Mouse (Mus musculus) adrenal gland, postnatal 25 days (tissue): ENCODE data around the gene Gm49383. TPM values are rescaled to one million over a fixed set of nuclear protein-coding genes. Genes with fewer than 3 reads are reported as not detected.
"Not testable (repeated sequence)": the region's sequence is repeated elsewhere in the genome, so short reads cannot be mapped to it uniquely, and the experiment has no call there.

Experiments
- DNase-seq: peaks from one replicate; pipeline ENCODE4 v3.0.0; 2021; ENCODE audit warnings: mixed read lengths
- microRNA-seq, 2 experiments: library from miRNA; unstranded; fragments of <30 nt; microRNA quantifications; one replicate each; pipeline ENCODE4 v1.2.0; 2021
- total RNA-seq: library from RNA; stranded (reverse); gene quantifications from 2 replicates; pipeline ENCODE4 v1.2.3, GENCODE M21; 2021

The Gm49383 gene
- total RNA-seq, 1 experiment from 2014 or later = 6.8 TPM

DNA sequence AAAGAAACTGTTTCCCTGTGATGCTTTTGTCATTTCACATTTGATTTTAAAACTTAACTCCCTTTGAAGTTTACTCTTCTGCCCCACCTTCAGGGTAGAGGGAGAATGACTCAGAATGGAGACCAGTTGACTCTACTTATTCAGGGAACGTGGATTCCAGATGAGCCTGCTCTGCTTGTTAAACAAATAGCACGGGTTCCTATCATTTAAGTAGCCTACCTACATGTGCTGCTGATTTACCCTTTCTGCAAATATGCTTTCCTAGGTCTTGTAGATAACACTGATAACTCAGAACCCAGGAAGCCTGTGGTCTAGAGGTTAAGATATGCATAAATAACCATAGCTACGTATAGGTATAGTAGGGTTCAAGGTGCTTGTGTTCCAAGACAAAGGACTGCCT, 32.0 kb downstream of the Gm49383 start:
- DNase-seq = no peak

DNA sequence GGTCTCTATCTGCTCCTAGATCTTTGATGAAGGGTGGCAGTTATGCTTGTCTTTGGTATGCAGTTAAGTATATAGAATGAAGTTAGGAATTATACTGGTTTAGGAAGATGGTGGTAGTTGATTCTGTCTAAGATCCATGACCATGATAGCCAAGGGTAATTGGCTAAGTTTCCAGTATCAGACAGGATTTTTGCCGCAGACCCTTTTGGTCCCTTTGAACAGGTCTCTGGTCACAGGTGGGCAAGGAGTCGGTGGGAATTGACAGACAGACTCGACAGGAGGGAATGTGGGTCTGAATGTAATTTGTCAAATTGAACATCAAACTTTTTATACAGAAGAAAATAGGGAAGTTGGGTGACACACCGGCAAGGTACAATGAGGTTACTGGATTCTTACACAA, 33.3 kb downstream of the Gm49383 start:
- not testable (repeated sequence) for DNase-seq

DNA sequence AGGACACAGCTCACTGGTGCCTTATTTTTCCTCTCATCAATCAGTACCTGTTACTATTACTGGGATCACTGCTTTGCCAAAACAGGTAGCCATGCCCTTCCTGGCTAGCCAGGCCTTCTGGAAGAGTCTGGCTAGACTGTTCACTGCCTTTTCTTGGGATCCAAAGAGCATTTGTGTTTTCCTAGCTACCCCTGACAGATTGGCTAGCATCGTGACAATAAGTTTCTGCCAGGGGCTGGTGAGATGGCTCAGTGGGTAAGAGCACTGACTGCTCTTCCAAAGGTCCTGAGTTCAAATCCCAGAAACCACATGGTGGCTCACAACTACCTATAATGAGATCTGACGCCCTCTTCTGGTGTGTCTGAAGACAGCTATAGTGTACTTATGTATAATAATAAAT, 36.2 kb downstream of the Gm49383 start:
- not testable (repeated sequence) for DNase-seq

DNA sequence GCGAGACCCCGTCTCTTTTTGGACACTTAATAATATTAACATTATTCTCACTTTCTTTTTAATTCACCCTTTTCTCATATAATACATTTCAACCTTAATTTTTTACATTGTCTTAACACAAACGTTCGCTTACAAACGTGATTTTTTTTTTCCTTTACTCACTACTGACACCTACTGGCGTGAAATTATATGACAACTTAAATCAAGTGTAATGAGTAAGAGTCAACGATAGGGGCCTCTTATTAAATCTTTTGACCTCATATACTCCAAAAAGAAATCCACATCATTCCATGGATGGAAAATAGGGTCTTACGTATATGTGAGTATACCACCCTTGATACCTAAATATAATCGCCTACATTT, 37.3 kb downstream of the Gm49383 start:
- DNase-seq = no peak

DNA sequence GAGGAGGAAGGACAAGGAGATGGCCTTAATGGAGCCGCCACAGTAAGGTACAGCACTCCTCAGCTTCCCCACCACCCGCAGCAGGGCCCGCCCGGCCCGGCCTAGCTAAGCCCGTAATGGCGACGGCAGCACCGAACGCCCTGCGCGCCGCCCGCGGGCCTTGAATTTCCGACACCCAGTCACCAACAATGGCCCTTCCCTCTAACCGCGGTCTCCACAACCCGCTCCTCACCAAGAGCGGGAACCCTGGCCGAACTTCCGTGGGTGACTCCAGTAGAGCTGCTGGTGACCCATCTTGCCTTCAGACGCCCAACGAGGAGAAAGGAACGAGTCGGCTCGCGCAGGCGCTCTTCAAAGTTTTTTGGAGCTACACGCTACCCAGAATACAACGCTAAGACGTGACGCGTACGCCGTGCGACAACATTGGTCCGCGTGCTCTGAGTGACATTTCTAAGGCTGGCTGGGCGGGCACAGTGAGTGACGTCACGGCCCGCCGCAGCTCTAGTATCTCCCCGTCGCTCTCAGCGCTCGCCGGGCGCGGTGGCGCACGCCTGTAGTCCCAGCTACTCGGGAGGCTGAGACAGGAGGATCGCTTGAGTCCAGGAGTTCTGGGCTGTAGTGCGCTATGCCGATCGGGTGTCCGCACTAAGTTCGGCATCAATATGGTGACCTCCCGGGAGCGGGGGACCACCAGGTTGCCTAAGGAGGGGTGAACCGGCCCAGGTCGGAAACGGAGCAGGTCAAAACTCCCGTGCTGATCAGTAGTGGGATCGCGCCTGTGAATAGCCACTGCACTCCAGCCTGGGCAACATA, 37.9 kb downstream of the Gm49383 start, which contains the start of gene Rps29:
Rps29 (minus strand) TSS at position 422 of the 813 bp plus-strand sequence.
- peak; percentile 95 for DNase-seq

DNA sequence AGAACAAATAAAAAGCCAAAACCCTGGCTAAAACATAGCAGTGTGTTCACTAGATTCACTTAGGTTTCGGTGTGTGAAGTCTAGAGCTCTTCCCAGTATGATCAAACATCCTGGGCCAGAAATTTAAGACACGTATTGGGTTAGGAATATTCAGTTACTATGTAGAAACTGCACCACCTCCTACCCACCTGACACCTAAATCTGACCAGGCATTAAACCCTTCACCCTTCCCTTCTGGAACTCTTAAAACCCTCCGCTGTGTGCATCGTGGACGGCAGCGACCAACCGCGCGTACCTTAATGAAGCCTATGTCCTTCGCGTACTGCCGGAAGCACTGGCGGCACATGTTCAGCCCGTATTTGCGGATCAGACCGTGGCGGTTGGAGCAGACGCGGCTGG, 38.5 kb downstream of the Gm49383 start:
- DNase-seq = no peak

DNA sequence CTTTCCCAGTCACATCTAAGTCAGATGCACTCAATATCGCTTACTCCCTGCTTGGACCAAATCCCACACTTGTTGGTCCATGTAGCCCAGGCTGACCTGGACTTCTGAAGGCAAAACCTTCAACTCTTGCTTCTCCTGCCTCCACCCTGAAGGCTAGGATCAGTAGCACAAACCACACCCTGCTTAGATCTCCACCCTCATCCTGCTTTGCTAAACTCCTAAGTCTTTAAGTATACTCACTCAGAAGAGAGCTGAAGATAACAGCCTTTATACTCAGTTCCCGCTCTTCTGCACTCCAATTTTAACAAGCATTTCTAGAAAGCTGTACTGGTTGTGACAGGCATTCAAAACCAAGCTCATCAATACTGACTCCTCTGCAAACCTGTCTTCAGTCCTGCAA, 39.8 kb downstream of the Gm49383 start:
- no peak for DNase-seq

DNA sequence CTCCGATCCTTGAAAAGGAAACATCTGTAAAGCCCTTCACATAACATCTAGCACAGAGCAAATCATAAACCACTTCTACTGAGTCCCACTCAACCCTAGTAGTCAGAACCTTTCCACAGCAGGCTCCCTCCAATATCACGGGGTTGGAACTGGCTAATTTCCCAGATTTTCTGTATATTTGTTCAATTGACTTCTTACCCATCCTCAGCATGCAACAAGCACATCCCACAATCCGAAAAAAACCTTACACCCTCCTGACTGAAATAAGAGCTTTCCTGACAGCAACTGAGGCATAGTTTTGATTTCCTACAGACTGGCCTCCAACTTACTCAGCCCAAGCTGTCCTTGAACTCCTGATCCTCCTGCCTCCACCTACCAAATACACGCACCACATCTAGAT, 40.5 kb downstream of the Gm49383 start:
- DNase-seq = no peak

DNA sequence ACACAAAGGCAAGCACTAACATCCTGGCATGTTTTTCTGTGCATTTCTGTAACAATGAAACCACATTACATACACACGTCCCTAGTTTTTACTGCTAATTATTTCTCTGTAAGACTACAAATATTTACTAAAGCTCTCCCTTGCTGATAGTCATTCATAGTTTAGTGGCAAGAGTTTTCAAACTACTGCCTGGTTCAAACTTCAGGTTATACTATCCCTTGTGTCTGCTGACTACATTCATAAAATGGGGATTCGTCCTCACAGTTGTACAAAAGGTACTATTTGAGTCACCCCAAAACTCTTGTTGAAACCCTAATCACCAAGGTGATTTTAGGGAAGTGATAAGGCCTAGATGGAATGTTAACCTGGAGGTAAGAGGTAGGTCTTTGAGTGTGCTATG, 41.0 kb downstream of the Gm49383 start:
- no peak for DNase-seq

DNA sequence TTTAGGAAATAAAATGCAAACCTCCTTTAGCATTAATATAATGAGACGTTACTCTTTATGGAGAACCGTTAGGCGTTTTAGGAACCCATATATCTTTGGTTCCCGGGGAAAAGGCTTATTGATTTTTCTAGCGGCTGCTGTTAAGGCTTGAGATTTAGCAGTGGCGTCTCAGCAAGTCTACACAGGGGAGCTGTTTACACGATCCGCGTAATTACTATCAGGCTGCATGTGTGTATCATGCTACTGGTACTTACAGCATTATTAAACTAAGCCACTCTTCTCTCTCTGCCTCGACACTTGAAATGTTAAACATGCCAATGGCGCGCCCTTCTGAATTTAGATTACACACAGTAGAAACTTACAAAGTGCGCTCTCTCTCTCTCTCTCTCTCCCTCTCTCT, 46.9 kb downstream of the Gm49383 start:
- no peak for DNase-seq

DNA sequence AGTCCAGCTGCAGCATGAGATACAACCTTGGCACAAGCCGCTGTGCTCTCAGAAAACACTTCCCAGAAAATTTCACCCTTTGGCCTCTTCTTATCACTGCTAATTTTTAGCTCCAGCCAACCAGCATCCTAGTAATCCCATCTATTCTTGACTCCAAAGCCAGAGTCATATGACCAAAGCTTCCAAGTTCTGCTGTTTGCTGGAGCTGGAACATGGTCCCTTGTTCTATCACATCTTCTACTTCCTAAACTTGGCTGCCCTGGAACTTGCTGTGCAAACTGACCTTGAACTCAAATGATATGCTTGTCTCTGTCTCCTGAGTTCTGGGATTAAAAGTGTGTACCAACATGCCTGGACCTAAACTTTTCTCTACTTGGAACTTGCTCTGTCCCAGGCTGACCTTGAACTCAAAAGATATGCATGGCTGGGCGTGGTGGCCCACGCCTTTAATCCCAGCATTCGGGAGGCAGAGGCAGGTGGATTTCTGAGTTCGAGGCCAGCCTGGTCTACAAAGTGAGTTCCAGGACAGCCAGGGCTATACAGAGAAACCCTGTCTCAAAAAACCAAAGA, 49.7 kb downstream of the Gm49383 start:
- no peak for DNase-seq

DNA sequence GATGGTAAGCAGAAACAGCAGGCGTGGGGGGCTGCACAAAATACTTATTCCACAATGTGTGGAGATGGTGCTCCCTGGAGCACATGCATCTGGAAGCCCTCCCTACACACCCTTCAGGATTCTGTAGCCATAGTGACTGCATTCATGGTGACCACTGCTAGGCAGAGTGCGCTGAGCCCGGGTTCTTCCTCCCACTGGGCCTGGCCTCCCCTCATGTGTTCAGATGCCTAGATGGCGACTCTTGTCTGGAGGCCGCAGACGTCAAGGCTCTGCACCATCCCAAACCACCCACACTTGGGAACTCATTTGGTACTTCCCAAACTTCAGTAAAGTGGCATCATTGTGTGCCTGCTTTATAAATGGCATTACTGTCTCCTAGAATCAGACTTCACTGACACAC, 53.4 kb downstream of the Gm49383 start:
- no peak for DNase-seq

DNA sequence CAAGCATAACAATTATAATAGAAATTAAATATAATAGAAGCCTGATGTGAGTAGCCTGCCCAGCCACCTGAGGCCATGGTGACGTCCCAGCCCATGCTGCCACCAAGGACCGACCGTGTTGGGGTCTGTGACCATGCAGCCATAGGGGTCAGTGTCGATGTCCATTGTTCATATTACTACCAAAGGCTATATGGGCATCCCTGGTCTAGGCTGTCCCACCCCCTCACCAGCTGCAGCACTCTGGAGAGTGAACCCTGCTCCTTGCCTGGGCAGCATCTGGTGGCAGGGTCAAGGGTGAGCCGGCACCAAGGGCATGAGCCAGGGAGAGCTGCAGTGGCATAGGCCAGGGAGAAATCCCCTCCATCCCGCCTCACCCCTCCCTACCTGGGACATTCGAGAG, 57.1 kb downstream of the Gm49383 start:
- no peak for DNase-seq

DNA sequence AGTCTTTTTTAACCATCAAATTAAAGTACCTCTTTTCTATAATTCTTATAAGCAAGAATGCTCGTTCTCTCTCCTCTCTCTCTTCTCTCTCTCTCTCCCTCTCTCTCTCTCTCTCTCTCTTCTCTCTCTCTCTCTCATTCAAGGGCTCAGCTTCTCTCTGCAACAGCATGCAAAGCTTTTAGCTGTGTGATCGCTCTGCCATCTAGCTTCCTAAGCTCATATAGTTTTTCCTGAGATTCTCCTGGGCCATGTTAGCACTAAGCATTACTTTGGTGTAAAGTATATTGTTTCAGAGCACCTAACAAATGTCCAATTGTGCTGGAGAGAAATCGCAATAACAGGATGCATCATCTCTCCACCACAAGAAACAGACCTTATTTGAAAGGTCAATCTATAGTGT, 57.7 kb downstream of the Gm49383 start:
- no peak for DNase-seq

Small RNAs within 50 kb of the gene (microRNA-seq; reads per million reads assigned to microRNA genes)
- 0 reads per million in 2 experiments for gene Gm47287
- gene Gm47295 = 0.71 to 1.7 reads per million in 2 experiments

Other genes starting within 250 kb of the Gm49383 start
- gene Rps29, start 37.9 kb downstream of the Gm49383 start, total RNA-seq = 1,073 and 1,362 TPM in 2 replicates
- 0.85 TPM in 1 of 2 replicates, not detected in the other for gene Lrr1, start 28.3 kb downstream of the Gm49383 start, total RNA-seq
- gene Rpl36al, start 13.0 kb downstream of the Gm49383 start, total RNA-seq = 574 and 660 TPM in 2 replicates
- 48.4 and 54.3 TPM in 2 replicates for gene Mgat2, start 12.9 kb downstream of the Gm49383 start, total RNA-seq
- gene Dnaaf2, start 1.3 kb upstream of the Gm49383 start, total RNA-seq = 0.95 and 2.0 TPM in 2 replicates
- 5.4 and 6.9 TPM in 2 replicates for gene Gm49384, start 7.2 kb upstream of the Gm49383 start, total RNA-seq
- gene Pole2, start 31.1 kb upstream of the Gm49383 start, total RNA-seq = 5.7 and 5.8 TPM in 2 replicates
- gene Klhdc1, start 44.1 kb upstream of the Gm49383 start, total RNA-seq = 6.8 and 10.6 TPM in 2 replicates
- gene Klhdc2, start 99.6 kb upstream of the Gm49383 start, total RNA-seq = 54.6 and 65.0 TPM in 2 replicates
- 41.7 and 47.0 TPM in 2 replicates for gene Nemf, start 160.1 kb upstream of the Gm49383 start, total RNA-seq
- 112 and 118 TPM in 2 replicates for gene Arf6, start 175.0 kb upstream of the Gm49383 start, total RNA-seq
- 1.5 TPM in 1 of 2 replicates, not detected in the other for gene Gm9887, start 175.4 kb upstream of the Gm49383 start, total RNA-seq